Mouse (Mus musculus) cerebellum, postnatal 25 days (tissue): ENCODE measurements around the gene Mup7.
"Not testable (repeated sequence)": the region's sequence is repeated elsewhere in the genome, so short reads cannot be mapped to it uniquely, and the experiment has no call there.

Experiments used
- DNase-seq, 2 experiments: peaks; one replicate each; pipeline ENCODE4 v3.0.0; 2021; ENCODE audit warnings: mixed read lengths in 2 of 2

Mup7 gene

GRCm38 (mm10) chr4:60070375-60070774 is at the start of gene Mup7:
Mup7 (minus strand) TSS chr4:60070475.
- not testable (repeated sequence) for DNase-seq

- DNase-seq = not testable (repeated sequence)
Measured at GRCm38 (mm10) chr4:60079865-60080264, 9.6 kb upstream of the Mup7 start.

GRCm38 (mm10) chr4:60029334-60030111 is 40.8 kb downstream of the Mup7 start:
- DNase-seq = not testable (repeated sequence)

GRCm38 (mm10) chr4:60020141-60020540 is 50.1 kb downstream of the Mup7 start:
- not testable (repeated sequence) for DNase-seq
